Mouse (Mus musculus) heart, postnatal 0 days (tissue): ENCODE measurements around the gene Sema6d. TPM values are rescaled to one million over a fixed set of nuclear protein-coding genes. Genes with fewer than 3 reads are reported as not detected.

ENCODE experiments used
- ATAC-seq: fragments of 200-750 bp; cut with Nextera tagmentation; 2 replicates; pipeline ENCODE4 v1.8.0; 2017; ENCODE audit warnings: low read depth, moderate number of reproducible peaks, moderate library complexity; ENCODE audit not compliant: insufficient read depth
- DNase-seq: peaks from one replicate; pipeline ENCODE4 v3.0.0-alpha.2; 2016; ENCODE audit warnings: low spot score
- H3K27ac ChIP-seq: fragments of 300-500 bp; sonication (generic); 2 replicates; pipeline ENCODE4 v1.5.1; 2014; ENCODE audit warnings: low read depth, mild to moderate bottlenecking
- H3K27me3 ChIP-seq: fragments of 300-500 bp; sonication (generic); 2 replicates; pipeline ENCODE4 v1.6.1; 2014; ENCODE audit warnings: low read length, mixed read lengths; ENCODE audit not compliant: control insufficient read depth, insufficient read depth
- H3K36me3 ChIP-seq: fragments of 300-500 bp; sonication (generic); replicated peaks from 2 replicates; pipeline ENCODE4 v1.6.1; 2014; ENCODE audit warnings: low read length, mixed read lengths; ENCODE audit not compliant: control insufficient read depth, insufficient read depth
- H3K4me1 ChIP-seq: fragments of 300-500 bp; sonication (generic); 2 replicates; pipeline ENCODE4 v1.6.1; 2014; ENCODE audit warnings: antibody characterized with exemption; ENCODE audit not compliant: control insufficient read depth, insufficient read depth
- H3K4me2 ChIP-seq: fragments of 300-500 bp; sonication (generic); 2 replicates; pipeline ENCODE4 v1.6.1; 2014; ENCODE audit warnings: low read depth, mild to moderate bottlenecking, low read length, moderate library complexity
- H3K4me3 ChIP-seq: fragments of 300-500 bp; sonication (generic); 2 replicates; pipeline ENCODE4 v1.5.1; 2014; ENCODE audit warnings: low read depth, low read length
- H3K9ac ChIP-seq: fragments of 300-500 bp; sonication (generic); replicated peaks from 2 replicates; pipeline ENCODE4 v1.6.1; 2014; ENCODE audit warnings: low read depth, low read length, mixed read lengths
- H3K9me3 ChIP-seq: fragments of 300-500 bp; sonication (generic); replicated peaks from 2 replicates; pipeline ENCODE4 v1.6.1; 2016; ENCODE audit warnings: low read length; ENCODE audit not compliant: control insufficient read depth
- CTCF ChIP-seq: IDR thresholded peaks from 2 replicates; pipeline ENCODE4 v1.5.1; 2016; ENCODE audit warnings: antibody characterized with exemption, control low read depth, low read depth
- EP300 ChIP-seq: IDR thresholded peaks from 2 replicates; pipeline ENCODE4 v1.6.1; 2016; ENCODE audit warnings: antibody characterized with exemption, low read depth
- WGBS: fragments of 180-500 bp; shearing (Covaris S2); extraction: QIAGEN DNeasy Blood & Tissue Kit; methylation state at CpG from one replicate; pipeline ENCODE4 v1.1.7; 2014; 5-methylcytosine and 5-hydroxymethylcytosine counted together
- polyA plus RNA-seq: library from polyadenylated mRNA; unstranded; fragments of >200 nt; fragmentation: Nextera tagmentation; extraction: Ambion mirVana; gene quantifications from 2 replicates; pipeline ENCODE4 v1.2.1, GENCODE M21; 2015
- total RNA-seq: library from RNA; depleted of rRNA; stranded (reverse); fragments of >200 nt; gene quantifications from 2 replicates; pipeline ENCODE4 v1.2.3, GENCODE M21; 2014; ENCODE audit warnings: low replicate concordance

Sema6d gene
- total and polyA plus RNA-seq, 2 experiments from 2014 or later, result 8.7 to 28.8 TPM

DNA sequence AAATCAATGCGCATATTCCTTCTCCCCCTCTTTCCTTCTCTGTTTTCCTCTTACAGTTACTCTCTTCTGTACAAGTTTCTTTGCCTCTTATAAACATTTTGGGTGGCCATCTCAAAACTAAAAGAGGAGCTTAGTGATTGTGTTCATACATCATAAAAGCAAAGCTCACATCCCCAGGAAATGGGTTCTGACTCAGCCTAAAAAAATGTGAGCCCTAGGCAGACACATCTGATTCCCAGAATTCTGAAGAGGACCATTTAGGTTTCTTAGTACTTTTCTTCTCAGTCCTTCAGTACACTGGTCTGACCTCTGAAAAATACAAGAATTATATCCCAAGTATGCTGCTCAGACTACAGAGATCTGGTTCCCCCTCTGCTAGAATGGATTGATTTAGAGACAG, 78.6 kb downstream of the Sema6d start:
- Histone ChIP-seq H3K27me3 (no peaks in the 10 kb centered on the region), H3K4me1 (no peaks in the 10 kb centered on the region), H3K36me3 (no peaks in the 10 kb centered on the region), H3K9me3 (no peaks in the 10 kb centered on the region), H3K4me3 (no peak overlapping the region), H3K4me2 (no peak overlapping the region), H3K9ac (no peak overlapping the region), H3K27ac (no peak overlapping the region)
- 96% methylated on average over 1 of the region's 1 CpGs for WGBS
- DNase-seq, result no peak
- no peak for TF ChIP-seq CTCF
- ATAC-seq, result no peak

DNA sequence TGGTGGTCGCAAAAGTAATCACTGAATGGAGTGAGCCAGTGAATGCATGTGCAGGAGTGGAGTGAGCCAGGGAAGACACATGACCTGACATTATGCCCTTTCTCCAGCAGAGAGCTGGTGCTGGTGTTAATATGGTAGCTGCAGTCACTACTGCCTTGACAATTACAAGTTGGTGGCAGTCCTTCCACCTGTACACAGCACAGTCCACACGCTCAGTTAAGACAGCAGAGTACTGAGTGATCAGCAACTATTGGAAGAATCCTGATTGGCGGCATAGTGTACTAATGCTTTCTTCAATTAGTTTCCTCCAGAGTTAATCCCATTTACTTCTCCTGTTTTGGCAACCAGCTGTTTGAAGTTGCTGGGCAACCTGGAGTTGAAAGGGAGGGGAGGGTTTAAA, 81.9 kb downstream of the Sema6d start:
- TF ChIP-seq EP300, result no peak
- TF ChIP-seq CTCF, result no peak
- H3K27me3 ChIP-seq, result no peaks in the 10 kb centered on the region
- no peaks in the 10 kb centered on the region for H3K9me3 ChIP-seq
- no peak overlapping the region for H3K4me3 ChIP-seq
- no peak overlapping the region for H3K27ac ChIP-seq
- H3K9ac ChIP-seq, result no peak overlapping the region
- no peak for ATAC-seq
- no peak overlapping the region for H3K4me2 ChIP-seq
- no peaks in the 10 kb centered on the region for H3K4me1 ChIP-seq
- WGBS, result 89% methylated on average over 3 of the region's 3 CpGs
- DNase-seq, result no peak
- H3K36me3 ChIP-seq, result no peaks in the 10 kb centered on the region

DNA sequence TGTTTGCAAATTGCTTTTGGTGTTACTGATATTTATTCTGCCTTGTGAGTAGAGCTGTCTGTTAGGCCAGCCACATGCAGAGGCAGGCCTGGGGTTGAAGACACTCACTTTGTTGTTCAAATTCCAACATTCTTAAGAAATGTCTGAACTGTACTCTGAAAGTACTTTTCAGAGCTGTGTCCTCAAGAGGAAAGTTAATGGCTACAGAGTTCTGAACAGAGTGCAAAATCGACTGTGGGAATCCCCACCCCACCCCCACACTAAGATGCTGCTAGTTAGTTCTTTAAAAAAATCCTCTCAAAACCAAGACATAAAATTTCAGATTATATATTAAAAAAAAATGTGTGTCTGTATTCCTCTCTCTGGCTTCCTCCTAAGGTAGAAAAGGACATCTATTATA, 86.5 kb downstream of the Sema6d start:
- no peaks in the 10 kb centered on the region for H3K27me3 ChIP-seq
- WGBS, result 38% methylated on average over 1 of the region's 1 CpGs
- H3K9ac ChIP-seq, result no peak overlapping the region
- H3K27ac ChIP-seq, result no peak overlapping the region
- no peak overlapping the region for H3K4me2 ChIP-seq
- no peak for ATAC-seq
- no peak overlapping the region for H3K4me3 ChIP-seq
- H3K4me1 ChIP-seq, result no peaks in the 10 kb centered on the region
- TF ChIP-seq CTCF (no peak), EP300 (no peak)
- no peak for DNase-seq
- H3K9me3 ChIP-seq, result no peaks in the 10 kb centered on the region
- H3K36me3 ChIP-seq, result no peaks in the 10 kb centered on the region

DNA sequence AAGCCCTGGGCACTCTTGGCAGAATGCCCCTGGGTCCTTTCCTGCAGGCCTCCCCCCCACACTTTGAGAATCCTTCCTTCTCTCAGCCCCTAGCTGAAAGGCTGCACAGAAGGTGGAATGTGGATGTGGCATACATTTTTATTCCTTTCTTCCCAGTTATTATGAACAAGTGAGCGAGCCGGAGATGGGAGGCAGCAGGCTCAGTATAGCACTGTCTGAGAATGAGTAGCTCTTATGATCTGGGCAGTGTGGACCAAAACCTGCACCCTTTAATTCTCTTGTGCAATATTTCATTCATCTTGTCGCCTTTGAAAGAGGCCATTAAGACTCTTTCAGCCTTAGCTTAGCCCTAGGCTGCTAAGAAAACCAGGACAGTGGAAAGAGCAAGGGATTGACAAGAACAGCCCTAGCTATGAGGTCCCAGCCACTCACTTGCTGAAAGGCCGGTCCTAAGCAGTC, 87.0 kb downstream of the Sema6d start:
- Histone ChIP-seq H3K36me3 (no peaks in the 10 kb centered on the region), H3K4me2 (no peak overlapping the region)
- 79% methylated on average over 4 of the region's 4 CpGs for WGBS

DNA sequence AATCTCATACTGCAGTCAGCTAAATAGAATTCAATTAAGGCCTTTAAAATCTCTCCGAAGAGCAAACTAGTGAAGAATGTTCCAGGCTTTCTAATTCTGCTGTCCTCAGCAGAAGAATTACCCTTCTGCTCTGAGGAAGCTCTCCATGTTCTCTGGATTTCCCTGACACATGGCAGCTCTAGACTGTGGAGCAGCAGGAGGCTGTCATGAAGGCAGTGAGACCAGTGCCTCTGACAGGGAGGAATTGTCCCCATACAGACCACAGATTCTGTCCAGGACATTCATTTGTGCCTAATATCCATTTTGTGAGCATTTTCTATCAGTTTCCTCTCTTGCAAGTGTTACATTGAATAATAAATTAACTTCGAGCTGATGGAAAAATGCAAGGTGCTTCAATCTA, 99.5 kb downstream of the Sema6d start:
- no peak for DNase-seq
- no peak for ATAC-seq
- Histone ChIP-seq H3K27ac (no peak overlapping the region), H3K4me3 (no peak overlapping the region), H3K9me3 (no peaks in the 10 kb centered on the region), H3K27me3 (no peaks in the 10 kb centered on the region), H3K4me1 (no peaks in the 10 kb centered on the region), H3K9ac (no peak overlapping the region), H3K36me3 (no peaks in the 10 kb centered on the region), H3K4me2 (no peak overlapping the region)
- WGBS, result 80% methylated on average over 2 of the region's 2 CpGs
- no peak for TF ChIP-seq CTCF
- no peak for TF ChIP-seq EP300

More for the DNA sequence above, 87.0 kb downstream of the Sema6d start:
- Histone ChIP-seq H3K27me3 (no peaks in the 10 kb centered on the region), H3K4me1 (no peaks in the 10 kb centered on the region), H3K27ac (no peak overlapping the region), H3K9me3 (no peaks in the 10 kb centered on the region), H3K4me3 (no peak overlapping the region), H3K9ac (no peak overlapping the region)
- ATAC-seq (no peak), DNase-seq (no peak)
- TF ChIP-seq EP300 (no peak), CTCF (no peak)

DNA sequence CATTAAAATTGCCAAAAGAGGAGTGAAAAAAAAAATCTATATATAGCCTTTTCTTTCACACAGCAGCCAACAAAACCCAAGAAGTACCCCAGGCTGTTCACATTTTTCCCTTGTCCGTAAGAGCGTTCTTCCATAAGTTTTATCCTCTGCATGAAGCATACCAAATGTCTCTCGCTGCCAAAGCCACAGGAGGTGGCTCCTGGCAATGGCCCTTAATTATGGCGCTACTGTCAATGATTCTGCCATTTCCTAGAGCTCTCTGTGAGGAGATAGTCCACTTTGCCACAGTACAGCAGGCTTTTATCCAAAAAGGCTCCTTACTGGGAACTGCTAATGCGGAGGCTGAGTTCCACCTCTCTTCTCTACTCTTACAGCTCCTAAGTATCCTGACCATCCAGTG, 104.3 kb downstream of the Sema6d start:
- no peak overlapping the region for H3K9ac ChIP-seq
- H3K4me1 ChIP-seq, result no peaks in the 10 kb centered on the region
- H3K4me3 ChIP-seq, result no peak overlapping the region
- H3K27ac ChIP-seq, result no peak overlapping the region
- DNase-seq (no peak), ATAC-seq (no peak)
- TF ChIP-seq EP300, result no peak
- TF ChIP-seq CTCF, result no peak
- 91% methylated on average over 5 of the region's 5 CpGs for WGBS
- no peak overlapping the region for H3K4me2 ChIP-seq
- no peaks in the 10 kb centered on the region for H3K9me3 ChIP-seq
- no peaks in the 10 kb centered on the region for H3K36me3 ChIP-seq
- H3K27me3 ChIP-seq, result no peaks in the 10 kb centered on the region
